Mouse (Mus musculus): ENCODE results near the gene Slc9a5. TPM values are rescaled to one million over a fixed set of nuclear protein-coding genes. Genes with fewer than 3 reads are reported as not detected.

Slc9a5 gene
- total RNA-seq, 2 experiments from 2014 or later = 4.0 to 4.2 TPM

GRCm38 (mm10) chr8:105353583-105354135 is 5.0 kb downstream of the Slc9a5 start:
- DNase-seq (ENCODE audit: low spot score in 2 of 2) = no peak

- DNase-seq (ENCODE audit: low spot score in 2 of 2) = no peak
These were observed 5.9 kb downstream of the Slc9a5 start for GRCm38 (mm10) chr8:105354549-105354948.

GRCm38 (mm10) chr8:105355179-105356024 is 6.8 kb downstream of the Slc9a5 start:
- no peak for DNase-seq (ENCODE audit: low spot score in 2 of 2)

GRCm38 (mm10) chr8:105356681-105357080 is 8.0 kb downstream of the Slc9a5 start:
- DNase-seq (ENCODE audit: low spot score in 2 of 2) = no peak

GRCm38 (mm10) chr8:105359208-105359607 is 10.6 kb downstream of the Slc9a5 start:
- DNase-seq (ENCODE audit: low spot score in 2 of 2) = no peak

DNA sequence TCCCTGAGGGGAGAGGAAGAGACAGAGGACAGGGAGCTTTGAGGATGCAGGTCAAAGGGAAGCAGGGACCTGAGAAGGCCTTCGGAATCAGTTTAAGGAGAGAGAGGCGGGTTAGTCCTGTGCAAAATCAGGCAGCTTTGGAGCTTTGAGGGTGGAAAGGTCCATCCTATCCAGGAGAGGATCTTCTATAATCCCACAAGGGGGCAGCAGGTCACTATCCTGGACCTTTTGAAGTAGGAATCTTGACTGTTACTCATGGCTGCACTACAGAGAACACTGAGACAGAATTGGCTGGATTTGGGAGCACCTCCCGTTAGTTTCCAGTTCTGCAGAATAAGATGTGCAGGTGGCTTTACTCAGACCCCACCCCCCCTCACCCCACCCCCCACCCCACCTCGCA is 11.0 kb downstream of the Slc9a5 start:
- DNase-seq (ENCODE audit: low spot score in 2 of 2) = no peak

DNA sequence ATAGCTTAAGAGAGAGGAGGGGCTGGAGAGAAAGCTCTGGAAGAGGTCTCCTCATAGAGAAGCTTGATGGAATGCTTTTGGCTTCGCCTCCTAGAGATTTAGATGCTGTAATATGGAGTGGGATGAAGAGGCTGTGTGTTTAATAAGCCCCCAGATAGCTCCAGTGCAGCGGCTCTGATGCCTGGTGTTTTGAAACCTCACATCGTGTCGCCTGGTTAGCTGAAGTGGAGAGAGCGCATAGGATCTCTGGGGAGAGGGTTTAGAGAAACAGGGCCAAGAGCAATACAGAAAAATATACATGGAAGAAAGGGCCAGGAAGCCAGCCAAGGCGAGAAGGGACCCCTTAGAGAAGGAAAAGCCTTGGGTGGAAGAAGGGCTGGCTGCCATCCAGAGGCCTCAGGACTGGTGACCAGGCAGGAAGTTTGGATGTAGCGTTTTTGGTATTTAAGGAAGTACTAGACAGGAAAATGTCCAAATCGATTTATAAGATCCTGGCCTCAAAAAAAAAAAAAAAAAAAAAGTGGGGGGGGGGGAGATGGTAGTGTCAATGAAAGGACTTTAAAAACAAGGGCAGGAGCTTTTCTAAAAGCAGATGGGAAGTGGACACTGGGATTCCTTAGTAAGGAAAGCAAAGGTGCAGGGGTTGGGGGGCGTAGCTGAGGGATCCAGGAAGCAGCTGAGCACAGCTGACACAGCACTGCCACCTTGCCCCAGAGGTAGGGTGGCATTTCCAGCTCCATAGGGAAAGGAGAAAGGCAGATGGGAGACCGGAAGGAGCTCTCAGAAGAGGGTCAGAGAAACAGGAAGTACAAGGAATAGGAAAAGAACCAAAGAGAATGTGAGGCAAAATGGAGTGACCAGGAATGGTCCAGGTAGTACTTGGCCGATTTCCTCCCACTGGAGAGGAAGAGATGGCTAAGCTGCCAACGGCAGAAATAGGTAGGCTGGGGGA is 13.4 kb downstream of the Slc9a5 start:
- no peak for DNase-seq (ENCODE audit: low spot score in 2 of 2)

- no peak for DNase-seq (ENCODE audit: low spot score in 2 of 2)
These were observed 18.5 kb downstream of the Slc9a5 start for GRCm38 (mm10) chr8:105367107-105367506.

- no peak for DNase-seq (ENCODE audit: low spot score in 2 of 2)
These were observed 23.8 kb downstream of the Slc9a5 start for GRCm38 (mm10) chr8:105372473-105372872.

DNA sequence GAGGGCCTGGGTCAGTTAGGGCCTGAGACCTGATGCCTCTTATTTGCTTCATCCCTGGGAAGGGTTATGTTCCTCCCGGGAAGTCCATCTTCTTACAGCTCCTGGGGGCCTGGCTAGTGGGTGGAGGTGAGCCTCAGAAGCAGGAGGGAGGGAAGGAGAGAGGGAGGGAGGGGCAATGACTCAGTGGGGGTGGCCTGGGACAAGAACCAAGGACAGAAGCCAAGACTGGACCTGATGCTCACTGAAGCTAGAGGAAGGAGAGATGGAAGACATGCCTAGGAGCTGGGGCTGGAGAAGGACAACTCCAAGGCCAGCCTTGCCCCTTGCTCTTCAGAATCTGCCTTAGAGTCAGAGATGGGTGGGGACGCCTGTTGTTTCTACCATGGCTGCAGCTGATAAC is 24.4 kb downstream of the Slc9a5 start, which contains the start of gene Plekhg4:
Gene Plekhg4 (plus strand): TSS at position 243 of the 400 bp plus-strand sequence.
- no peak for DNase-seq (ENCODE audit: low spot score in 2 of 2)

GRCm38 (mm10) chr8:105374513-105374966 is 25.9 kb downstream of the Slc9a5 start:
- DNase-seq (ENCODE audit: low spot score in 2 of 2) = no peak

- peak in 1 of 2 experiments; percentile 42 for DNase-seq (ENCODE audit: low spot score in 2 of 2)
These were observed 30.0 kb downstream of the Slc9a5 start for GRCm38 (mm10) chr8:105378673-105379072.

DNA sequence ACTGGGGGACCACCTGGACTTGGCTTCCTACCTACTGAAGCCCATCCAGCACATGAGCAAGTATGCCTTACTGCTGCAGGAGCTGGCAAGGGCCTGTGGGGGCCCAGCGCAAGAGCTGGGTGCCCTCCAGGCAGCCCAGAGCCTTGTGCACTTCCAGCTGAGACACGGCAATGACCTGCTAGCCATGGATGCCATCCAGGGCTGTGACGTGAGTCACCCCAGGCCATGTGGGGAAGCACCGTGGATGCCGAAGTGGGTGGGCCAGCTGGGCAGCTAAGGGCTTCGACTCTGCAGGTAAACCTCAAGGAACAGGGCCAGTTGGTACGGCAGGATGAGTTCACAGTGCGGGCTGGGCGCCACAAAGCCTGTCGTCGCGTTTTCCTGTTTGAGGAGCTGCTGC is 31.7 kb downstream of the Slc9a5 start:
- DNase-seq (ENCODE audit: low spot score in 2 of 2) = no peak

GRCm38 (mm10) chr8:105384070-105384469 is 35.4 kb downstream of the Slc9a5 start:
- DNase-seq (ENCODE audit: low spot score in 2 of 2) = no peak

GRCm38 (mm10) chr8:105387151-105387550 is 38.5 kb downstream of the Slc9a5 start:
- DNase-seq (ENCODE audit: low spot score in 2 of 2) = no peak

DNA sequence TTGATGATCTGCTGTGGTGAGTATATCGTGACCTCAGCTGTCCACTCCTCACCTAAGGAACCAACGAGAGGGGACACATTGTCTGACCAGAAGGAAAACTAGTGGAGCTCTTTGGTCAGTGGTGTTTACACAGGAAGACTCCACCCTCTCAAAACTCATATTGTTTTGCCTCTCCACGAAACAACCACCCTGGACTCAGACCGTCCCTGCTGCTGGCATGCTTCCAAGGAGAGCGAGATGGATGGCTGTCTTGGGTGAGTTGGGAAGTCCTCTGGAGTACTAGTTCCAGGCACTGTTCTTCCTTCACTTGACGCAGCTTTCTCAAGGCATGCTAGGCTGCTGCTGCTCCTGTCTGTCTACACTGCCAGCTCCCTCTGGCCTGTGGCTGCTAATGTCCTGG is 40.5 kb downstream of the Slc9a5 start:
- DNase-seq (ENCODE audit: low spot score in 2 of 2) = no peak

DNA sequence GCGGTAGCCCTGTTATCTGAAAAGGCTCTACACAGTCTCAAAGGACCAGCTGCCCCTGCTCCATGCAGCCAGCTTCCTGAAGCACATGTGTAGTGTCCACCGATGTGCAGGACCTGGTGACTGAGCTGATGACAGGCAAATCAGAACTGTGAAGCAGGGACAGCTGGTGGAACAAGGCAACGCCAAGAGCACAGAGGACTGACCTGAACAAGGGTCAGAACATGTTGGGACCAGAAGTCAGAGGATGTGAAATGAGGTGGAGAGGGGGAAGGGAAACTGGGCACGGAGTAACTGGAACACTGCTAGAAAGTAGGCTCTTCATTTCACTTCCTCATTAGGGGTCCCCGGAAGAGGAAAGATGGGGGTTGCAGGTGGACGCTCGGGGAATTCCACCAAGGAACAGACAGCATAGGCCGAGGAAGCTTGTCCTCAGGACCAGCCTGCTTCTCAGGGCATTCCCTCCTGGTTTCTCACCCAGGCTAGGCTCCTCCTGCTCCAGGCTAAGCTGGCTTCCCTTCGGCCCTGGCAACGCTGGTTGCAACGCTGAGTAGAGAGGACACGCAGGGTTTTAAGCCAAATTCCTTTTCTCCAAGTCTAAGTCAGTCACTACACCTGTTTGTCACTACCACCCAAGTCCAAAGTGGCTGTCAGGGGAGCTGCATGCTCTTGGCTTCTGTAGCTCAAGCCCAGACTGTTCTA is 44.6 kb downstream of the Slc9a5 start:
- no peak for DNase-seq (ENCODE audit: low spot score in 2 of 2)

- no peak for DNase-seq (ENCODE audit: low spot score in 2 of 2)
These were observed 45.3 kb downstream of the Slc9a5 start for GRCm38 (mm10) chr8:105393915-105394314.

GRCm38 (mm10) chr8:105397747-105398146 is 49.1 kb downstream of the Slc9a5 start:
- DNase-seq (ENCODE audit: low spot score in 2 of 2) = no peak

DNA sequence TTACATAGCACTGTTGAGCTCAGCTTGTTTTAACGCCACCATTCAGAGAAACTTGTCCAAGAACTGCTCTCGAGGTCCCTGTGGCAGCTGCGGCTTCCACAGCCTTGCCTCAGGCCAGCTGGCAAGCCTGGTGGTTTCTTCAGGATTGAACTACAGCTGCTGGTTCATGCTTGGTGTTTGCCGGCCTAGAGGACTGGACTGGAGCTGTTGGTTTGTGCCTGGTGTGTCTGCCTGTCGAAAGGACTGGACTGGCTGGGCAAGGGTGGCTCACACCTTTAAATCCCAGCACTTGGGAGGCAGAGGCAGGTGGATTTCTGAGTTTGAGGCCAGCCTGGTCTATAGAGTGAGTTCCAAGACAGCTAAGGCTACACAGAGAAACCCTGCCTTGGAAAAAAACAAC is 51.4 kb downstream of the Slc9a5 start:
- DNase-seq (ENCODE audit: low spot score in 2 of 2) = no peak

DNA sequence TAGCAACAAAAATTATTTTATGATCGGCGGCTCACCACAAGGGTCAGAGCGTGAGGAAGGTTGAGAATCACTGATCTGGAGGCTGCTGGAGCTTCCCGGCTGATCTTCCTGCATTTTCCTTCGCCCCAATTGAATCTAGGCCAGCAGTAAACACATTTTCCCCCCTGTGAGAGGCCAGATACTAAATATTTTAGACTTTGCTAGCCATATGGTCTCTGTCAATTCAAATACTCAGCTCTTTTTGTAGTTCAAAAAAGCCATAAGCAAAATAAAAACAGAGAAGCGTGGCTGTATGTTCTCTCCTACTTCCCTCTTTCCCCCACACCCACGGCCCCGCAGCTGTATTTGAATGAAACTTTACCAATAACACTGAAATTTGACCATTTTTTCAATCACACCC is 54.8 kb downstream of the Slc9a5 start:
- DNase-seq (ENCODE audit: low spot score in 2 of 2) = no peak

Data from gastrocnemius, postnatal 4 days (tissue).